Mouse (Mus musculus): ENCODE results near the gene Cfc1.

The Cfc1 gene

GRCm38 (mm10) chr1:34554275-34554674, 18.8 kb downstream of the Cfc1 start:
- no peak for DNase-seq

DNA sequence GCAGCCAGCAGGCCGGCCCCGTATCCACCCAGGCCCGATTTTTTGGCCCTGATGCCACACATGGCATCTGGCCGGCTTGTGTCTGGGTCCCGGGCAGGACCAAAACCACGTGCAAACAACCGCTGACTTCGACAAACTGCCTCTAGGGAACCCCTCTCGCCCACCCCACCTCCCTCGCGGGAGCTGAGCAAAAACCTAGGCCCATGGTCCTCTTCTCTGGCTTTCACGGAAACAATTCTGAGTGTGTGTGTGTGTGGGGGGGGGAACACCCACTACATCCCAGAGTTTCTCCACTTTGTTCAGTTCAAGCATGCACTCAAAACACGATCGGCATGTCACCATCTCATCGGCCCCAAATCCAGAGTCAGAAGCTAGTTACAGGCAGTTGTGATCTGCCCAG, 25.4 kb downstream of the Cfc1 start, which contains the start of gene Prss40:
Prss40 (minus strand) TSS at position 101 of the 400 bp plus-strand sequence.
- DNase-seq: no peak

DNA sequence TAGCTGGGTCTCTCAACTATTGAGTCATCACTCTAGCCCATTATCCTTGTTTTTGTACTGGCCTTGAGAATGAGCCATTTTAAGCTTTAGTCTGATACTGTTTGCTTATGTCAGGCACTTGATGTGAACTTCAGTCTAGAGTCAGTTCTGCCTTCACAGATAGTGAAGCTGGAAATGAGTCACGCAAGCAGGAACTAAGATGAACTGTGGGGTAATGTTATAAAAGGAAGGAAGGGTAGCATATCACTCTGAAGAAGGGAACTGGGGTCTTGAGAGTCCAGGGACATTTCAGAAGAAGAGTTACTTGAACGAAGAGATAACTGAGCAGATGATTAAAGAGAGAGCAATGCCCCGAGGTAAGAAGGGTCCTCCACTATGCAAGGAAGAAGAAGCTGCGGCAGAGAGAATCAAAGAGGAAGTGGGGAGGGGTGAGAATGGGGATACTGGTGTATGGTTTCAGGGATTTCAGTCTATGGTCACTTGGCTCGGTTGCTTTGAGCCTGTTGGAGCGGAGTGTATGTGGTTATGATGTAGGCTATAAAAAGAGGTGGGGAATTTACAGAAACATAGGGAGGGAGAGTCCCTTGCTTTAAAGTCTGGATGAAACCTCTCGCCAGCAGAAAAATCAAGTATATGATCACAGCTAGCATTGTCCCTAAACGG, 29.1 kb downstream of the Cfc1 start:
- DNase-seq: no peak

- DNase-seq: no peak
Measured at GRCm38 (mm10) chr1:34568120-34568519, 32.7 kb downstream of the Cfc1 start.

- no peak for DNase-seq
Measured at GRCm38 (mm10) chr1:34569876-34570275, 34.4 kb downstream of the Cfc1 start.

DNA sequence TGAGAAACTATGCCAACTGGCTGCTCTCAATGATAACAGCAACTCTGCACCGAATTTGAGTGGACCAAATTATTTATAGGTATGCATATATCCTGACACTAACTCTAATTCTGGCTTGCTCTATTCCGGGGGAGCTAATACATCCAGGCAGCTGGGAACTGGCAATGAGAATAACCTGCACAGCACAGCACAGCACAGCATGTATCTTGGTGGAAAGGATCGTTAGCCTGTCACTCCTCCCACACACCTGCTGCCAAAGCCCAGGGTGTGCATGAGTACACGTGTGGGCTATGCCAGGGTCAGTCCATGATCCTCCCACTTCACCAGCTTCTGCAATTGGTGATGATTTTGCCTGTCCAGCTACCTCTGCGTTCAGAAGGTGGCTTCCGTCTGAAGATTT, 36.0 kb downstream of the Cfc1 start:
- DNase-seq: no peak

- DNase-seq: no peak
Measured at GRCm38 (mm10) chr1:34573221-34573620, 37.8 kb downstream of the Cfc1 start.

- DNase-seq: peak; percentile 50
Measured at GRCm38 (mm10) chr1:34578851-34579781, 43.7 kb downstream of the Cfc1 start, which contains the start of gene Amer3. Amer3 (plus strand) TSS chr1:34579657.

- DNase-seq: no peak
Measured at GRCm38 (mm10) chr1:34579782-34580356, 44.4 kb downstream of the Cfc1 start.

GRCm38 (mm10) chr1:34582218-34582617, 46.8 kb downstream of the Cfc1 start:
- DNase-seq: no peak

- no peak for DNase-seq
Measured at GRCm38 (mm10) chr1:34583821-34584263, 48.4 kb downstream of the Cfc1 start.

GRCm38 (mm10) chr1:34584736-34585135, 49.3 kb downstream of the Cfc1 start:
- no peak for DNase-seq

GRCm38 (mm10) chr1:34587298-34588096, 52.0 kb downstream of the Cfc1 start:
- no peak for DNase-seq

All from kidney, adult 18-20 months (tissue).